ENCODE assay signal across 26 mouse cellular contexts in the genomic region with DNA sequence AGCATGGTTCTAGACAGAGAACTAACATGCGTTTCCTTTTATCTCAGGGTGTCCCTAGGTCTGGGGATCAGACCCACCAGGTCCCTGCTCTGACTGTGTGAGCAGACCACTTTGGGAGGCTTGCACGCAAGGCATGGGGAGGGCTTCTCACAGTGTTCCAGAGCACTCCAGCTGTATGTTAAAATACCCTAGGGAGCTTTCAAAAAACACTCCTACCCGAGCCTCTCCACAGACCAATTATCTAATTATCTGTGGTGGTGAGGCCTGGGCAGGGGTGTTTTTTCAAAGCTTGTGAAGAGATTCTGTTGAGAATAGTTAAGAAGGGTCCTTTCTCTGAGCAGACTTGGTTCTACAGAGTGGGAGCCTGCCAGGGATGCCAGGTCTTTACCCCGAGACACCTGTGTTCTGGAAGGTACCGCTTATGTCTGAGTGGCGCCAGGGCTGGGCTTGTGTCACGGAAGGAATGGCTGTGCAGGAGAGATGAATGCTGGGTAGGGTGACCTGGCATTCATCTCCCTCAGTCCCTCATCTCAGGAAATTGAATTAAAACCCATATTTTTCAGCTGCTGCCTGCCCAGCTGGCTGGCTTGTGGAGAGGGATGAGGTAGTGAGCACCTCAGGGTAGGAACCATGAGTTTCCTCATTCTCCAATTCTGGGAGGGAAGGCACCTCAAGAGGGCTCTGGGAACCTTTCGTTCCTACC. TPM values are rescaled to one million over a fixed set of nuclear protein-coding genes. Genes with fewer than 3 reads are reported as not detected.
DNase-seq lines count a peak whose midpoint lies in the region; ATAC-seq lines count a peak whose summit lies in the region.
"Had no signal": no experiment of that assay in that cellular context is flagged by ENCODE, and none has a peak within 500 bp of the region (broad histone marks: within the 10 kb centered on the region; RNA-seq: fewer than 3 reads in every experiment).

No protein-coding gene starts in this region.

- peaks cover 21% of the 10 kb centered on the region for H3K4me1 ChIP-seq in embryonic facial prominence, embryonic 13.5 days
- H3K4me1 ChIP-seq in embryonic facial prominence, embryonic 10.5 days, result peaks cover 55% of the 10 kb centered on the region
- H3K4me1 ChIP-seq in hindbrain, embryonic 10.5 days (replicated peaks), result peaks cover 78% of the 10 kb centered on the region
- peaks cover 26% of the 10 kb centered on the region for H3K4me1 ChIP-seq in hindbrain, embryonic 14.5 days (replicated peaks; ENCODE audit: control insufficient read depth, insufficient read depth, low read length)

- no peak overlapping the region for H3K27ac ChIP-seq in embryonic facial prominence, embryonic 13.5 days
- no peak overlapping the region for H3K27ac ChIP-seq in embryonic facial prominence, embryonic 10.5 days (replicated peaks)
- peak overlapping the region; percentile 45; the same call in 1 of the 2 replicates for H3K27ac ChIP-seq in hindbrain, embryonic 10.5 days
- H3K27ac ChIP-seq in hindbrain, embryonic 14.5 days, result no peak overlapping the region
- H3K27ac ChIP-seq: forebrain, embryonic 10.5 days; forebrain, embryonic 13.5 days; heart, adult 2 months; hindbrain, embryonic 13.5 days; hindbrain, postnatal 0 days had no signal

- H3K4me2 ChIP-seq in embryonic facial prominence, embryonic 13.5 days, result no peak overlapping the region
- H3K4me2 ChIP-seq in hindbrain, embryonic 14.5 days (replicated peaks), result no peak overlapping the region
- H3K4me2 ChIP-seq: forebrain, embryonic 13.5 days; heart, embryonic 11.5 days; hindbrain, embryonic 13.5 days had no signal

- H3K27me3 ChIP-seq in embryonic facial prominence, embryonic 13.5 days, result peaks cover 60% of the 10 kb centered on the region
- peaks cover 63% of the 10 kb centered on the region for H3K27me3 ChIP-seq in embryonic facial prominence, embryonic 10.5 days (replicated peaks; ENCODE audit: low read depth, poor library complexity, severe bottlenecking)
- H3K27me3 ChIP-seq in hindbrain, embryonic 10.5 days (ENCODE audit: insufficient read depth, poor library complexity, severe bottlenecking), result peaks cover 62% of the 10 kb centered on the region
- H3K27me3 ChIP-seq in hindbrain, embryonic 14.5 days (ENCODE audit: control insufficient read depth, insufficient read depth, low read length), result no peaks in the 10 kb centered on the region

- H3K9me3 ChIP-seq in embryonic facial prominence, embryonic 13.5 days, result no peaks in the 10 kb centered on the region
- no peaks in the 10 kb centered on the region for H3K9me3 ChIP-seq in embryonic facial prominence, embryonic 10.5 days
- no peaks in the 10 kb centered on the region for H3K9me3 ChIP-seq in hindbrain, embryonic 10.5 days
- no peaks in the 10 kb centered on the region for H3K9me3 ChIP-seq in hindbrain, embryonic 14.5 days (ENCODE audit: control insufficient read depth, low read length)
- H3K9me3 ChIP-seq: forebrain, embryonic 10.5 days; forebrain, embryonic 13.5 days; hindbrain, embryonic 13.5 days had no signal

- H3K36me3 ChIP-seq in embryonic facial prominence, embryonic 13.5 days, result no peaks in the 10 kb centered on the region
- H3K36me3 ChIP-seq in embryonic facial prominence, embryonic 10.5 days (replicated peaks), result no peaks in the 10 kb centered on the region
- no peaks in the 10 kb centered on the region for H3K36me3 ChIP-seq in hindbrain, embryonic 10.5 days
- H3K36me3 ChIP-seq in hindbrain, embryonic 14.5 days (replicated peaks; ENCODE audit: control insufficient read depth, insufficient read depth), result no peaks in the 10 kb centered on the region
- H3K36me3 ChIP-seq: forebrain, embryonic 10.5 days; hindbrain, embryonic 13.5 days had no signal

- WGBS in embryonic facial prominence, embryonic 13.5 days, result 62% methylated on average over 8 of the region's 8 CpGs
- WGBS in embryonic facial prominence, embryonic 10.5 days, result 66% methylated on average over 8 of the region's 8 CpGs
- WGBS in hindbrain, embryonic 10.5 days, result 78% methylated on average over 8 of the region's 8 CpGs
- WGBS in hindbrain, embryonic 14.5 days, result 70% methylated on average over 8 of the region's 8 CpGs

- no peak overlapping the region for H3K9ac ChIP-seq in embryonic facial prominence, embryonic 13.5 days
- no peak overlapping the region for H3K9ac ChIP-seq in hindbrain, embryonic 14.5 days
- H3K9ac ChIP-seq: forebrain, embryonic 13.5 days; hindbrain, embryonic 13.5 days had no signal

- DNase-seq in adrenal gland, adult (ENCODE audit: inconsistent age in 2 of 2, low spot score in 1 of 2), result peak; percentile 35 to 53
- DNase-seq in adrenal gland, postnatal 36 days, result no peak
- DNase-seq in embryonic facial prominence, embryonic 10.5 days (ENCODE audit: low spot score), result no peak
- DNase-seq in hindbrain, embryonic 10.5 days (ENCODE audit: low spot score), result no peak
- DNase-seq in hindbrain, embryonic 14.5 days (ENCODE audit: low spot score), result no peak
- DNase-seq in MN1 (ENCODE audit: low spot score), result peak; percentile 78
- DNase-seq in left cerebral cortex, adult 11 months (ENCODE audit: low spot score), result no peak
- DNase-seq: adrenal gland, adult 8-10 months; cerebellum, adult 11 months; cerebellum, adult 2 months; cerebellum, adult 9-11 months; cerebellum, postnatal 25 days; gastrocnemius, postnatal 25 days; heart, adult 2 months; kidney, adult 18-20 months had no signal

- H3K4me3 ChIP-seq in embryonic facial prominence, embryonic 13.5 days, result no peak overlapping the region
- no peak overlapping the region for H3K4me3 ChIP-seq in embryonic facial prominence, embryonic 10.5 days
- H3K4me3 ChIP-seq in hindbrain, embryonic 10.5 days, result no peak overlapping the region
- H3K4me3 ChIP-seq in hindbrain, embryonic 14.5 days (replicated peaks; ENCODE audit: low read length), result no peak overlapping the region
- H3K4me3 ChIP-seq: forebrain, embryonic 10.5 days; forebrain, embryonic 13.5 days; heart, adult 2 months; hindbrain, embryonic 13.5 days had no signal

- 0 out of 2 replicates have a peak, but pooled peaks have one; percentile 23 for ATAC-seq in embryonic facial prominence, embryonic 13.5 days (ENCODE audit: insufficient number of reproducible peaks, insufficient read depth, low FRiP score, low TSS enrichment, low read depth)
- no peak for ATAC-seq in hindbrain, embryonic 14.5 days (ENCODE audit: low FRiP score)
- ATAC-seq: forebrain, embryonic 13.5 days; hindbrain, postnatal 0 days; inflammation-experienced regulatory T-cells, adult 6 months; intestine, embryonic 16.5 days; Patski had no signal

RNA-seq across cellular contexts. Expression of a gene that starts 2.7 kb away (rescaled TPM):
- total RNA-seq in adrenal gland, postnatal 36 days (2021), result 10 to 100 TPM; 23.8 to 35.7 TPM
- 1.0 and 1.3 TPM in 2 replicates for polyA plus RNA-seq in embryonic facial prominence, embryonic 13.5 days (2015; fragmentation: Nextera tagmentation; extraction: Ambion mirVana)
- 4.4 and 9.7 TPM in 2 replicates for polyA plus RNA-seq in embryonic facial prominence, embryonic 10.5 days (2016; fragmentation: Nextera tagmentation; extraction: Ambion mirVana)
- polyA plus RNA-seq in hindbrain, embryonic 10.5 days (2016; fragmentation: Nextera tagmentation; extraction: Ambion mirVana), result 31.4 and 32.4 TPM in 2 replicates
- polyA plus RNA-seq in hindbrain, embryonic 14.5 days (2014; fragmentation: Nextera tagmentation; extraction: Ambion mirVana), result 73.4 and 75.1 TPM in 2 replicates
- total RNA-seq: common myeloid progenitor, adult 5-6 weeks; hematopoietic stem cell, adult 5-6 weeks had no signal
- polyA plus RNA-seq: inflammation-experienced regulatory T-cells, adult 6 months had no signal

Comparison
In these comparisons a context has a peak if more than half of its experiments do, and no peak if none do; other contexts are left out.
1. DNase-seq: peak in adrenal gland, adult (2 of 2) and MN1 (single experiment); none in adrenal gland, postnatal 36 days (0 of 2), embryonic facial prominence, embryonic 10.5 days (single experiment), hindbrain, embryonic 10.5 days (single experiment), hindbrain, embryonic 14.5 days (single experiment) and left cerebral cortex, adult 11 months (single experiment).